Mouse (Mus musculus) adrenal gland, postnatal 36 days (tissue): ENCODE results near the gene Olfr168. TPM values are rescaled to one million over a fixed set of nuclear protein-coding genes. Genes with fewer than 3 reads are reported as not detected.
"Not testable (repeated sequence)": the region's sequence is repeated elsewhere in the genome, so short reads cannot be mapped to it uniquely, and the experiment has no call there.

Experiments
- DNase-seq, 2 experiments: peaks; one replicate each; pipeline ENCODE4 v3.0.0; 2021; ENCODE audit warnings: mixed read lengths in 1 of 2
- long read RNA-seq, 2 experiments: library from polyadenylated mRNA; stranded (forward); transcript quantifications; one replicate each; pipeline ENCODE4 v2.0.0; 2021; ENCODE audit warnings: borderline sequencing depth in 2 of 2
- total RNA-seq, 2 experiments: library from RNA; stranded (reverse); gene quantifications; 2 replicates each; pipeline ENCODE4 v1.2.3; 2021

Olfr168 gene
- total RNA-seq, result not detected
- long read RNA-seq, experiment 1, result 0 reads
- long read RNA-seq, experiment 2, result 0 reads

DNA sequence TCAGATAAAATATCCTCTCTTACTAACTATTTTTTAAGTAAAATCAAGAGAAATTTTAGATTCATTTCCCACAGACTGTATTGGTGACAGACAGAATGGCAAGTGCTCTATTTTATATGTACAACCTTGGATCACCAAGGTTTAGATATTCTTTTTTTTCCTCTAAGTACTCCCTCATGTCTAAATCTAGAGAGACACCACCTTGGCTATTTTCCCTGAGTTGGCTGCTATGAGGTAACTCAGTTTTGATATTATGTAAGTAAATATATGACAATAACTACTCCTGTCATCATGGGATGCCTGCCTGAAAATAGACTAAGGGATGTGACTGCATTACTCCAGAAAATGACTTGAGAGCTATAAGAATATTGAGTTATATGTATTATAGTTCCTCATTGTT, at the start of gene Olfr168:
TSS of gene Olfr168 (minus strand) at position 101 of the 400 bp plus-strand sequence.
- DNase-seq, result no peak

DNA sequence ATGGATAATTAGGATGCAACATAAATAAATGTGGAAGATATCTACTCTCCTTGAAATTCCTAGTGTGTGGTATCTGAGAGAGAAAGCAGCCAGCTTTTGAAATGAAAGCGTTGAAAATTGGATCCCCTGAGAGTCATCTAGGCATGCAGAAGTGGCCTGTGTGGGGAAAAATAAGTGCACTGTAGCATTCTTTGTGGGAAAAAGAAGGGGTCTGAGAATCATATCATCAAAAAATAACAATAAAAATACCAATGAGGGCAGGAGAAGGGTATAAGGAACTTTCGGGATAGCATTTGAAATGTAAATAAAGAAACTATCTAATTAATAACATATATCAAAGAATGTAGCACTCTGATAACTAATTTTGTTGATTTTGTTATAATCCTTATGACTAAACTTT, 36.4 kb upstream of the Olfr168 start, which contains the start of gene Olfr169:
TSS of gene Olfr169 (minus strand) at position 101 of the 400 bp plus-strand sequence.
- DNase-seq, result not testable (repeated sequence)

DNA sequence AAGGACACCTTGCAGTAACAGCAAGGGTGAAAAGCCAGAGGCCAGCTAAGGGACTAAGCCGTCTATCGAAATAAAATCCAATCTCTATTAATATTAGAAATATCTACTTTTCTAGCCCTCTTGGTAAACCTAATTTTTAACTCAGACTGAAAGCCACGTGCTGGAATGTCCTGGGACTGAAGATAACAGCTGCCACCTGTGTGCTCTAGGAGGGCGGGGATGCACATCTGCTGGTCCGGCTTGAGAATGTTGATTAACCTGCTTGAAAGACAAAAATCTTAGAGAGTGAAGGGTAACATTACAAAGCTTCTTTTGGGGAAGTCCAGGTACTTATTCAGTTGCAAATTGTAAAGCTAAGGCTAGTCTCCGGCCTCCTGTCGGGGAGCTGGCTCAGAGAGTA, 18.1 kb upstream of the Olfr168 start:
- not testable (repeated sequence) for DNase-seq

DNA sequence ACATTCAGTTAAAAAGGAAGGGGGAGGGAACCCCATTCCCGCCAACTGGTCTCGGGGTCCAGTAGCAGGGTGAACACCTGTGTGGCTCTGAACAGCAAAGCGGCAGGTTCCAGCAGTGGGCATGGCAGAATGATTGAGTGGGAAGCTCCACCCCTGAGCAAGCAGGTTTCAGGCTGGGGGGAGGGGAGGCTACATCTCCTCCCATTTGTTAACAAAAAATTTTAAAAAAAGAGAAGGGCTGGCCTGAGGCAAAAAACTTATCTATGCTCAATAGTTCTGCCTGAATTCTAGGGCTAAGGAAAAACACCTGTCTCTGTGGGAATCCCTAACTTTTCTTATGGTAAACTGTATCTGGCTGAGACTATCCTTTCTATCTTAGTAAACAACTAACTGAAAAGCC, 16.9 kb upstream of the Olfr168 start:
- not testable (repeated sequence) for DNase-seq

DNA sequence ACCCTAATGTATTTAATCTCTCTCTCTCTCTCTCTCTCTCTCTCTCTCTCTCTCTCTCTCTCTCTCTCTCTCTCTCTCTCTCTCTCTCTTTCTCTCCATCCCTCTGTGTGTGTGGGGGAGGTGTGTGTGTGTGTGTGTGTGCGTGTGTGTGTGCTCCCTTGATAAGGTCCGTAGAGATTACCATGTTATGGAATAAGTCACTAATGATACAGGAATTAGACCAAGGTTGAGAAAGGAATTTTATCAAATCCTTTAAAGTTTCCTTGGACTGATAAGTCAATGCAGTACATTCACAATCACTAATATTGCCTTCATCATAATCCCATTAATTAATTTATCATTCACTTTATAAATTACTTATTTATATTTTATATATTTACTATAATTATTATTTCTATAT, 13.2 kb downstream of the Olfr168 start, which contains the start of gene Olfr167:
TSS of gene Olfr167 (minus strand) at position 101 of the 400 bp plus-strand sequence.
- no peak for DNase-seq

DNA sequence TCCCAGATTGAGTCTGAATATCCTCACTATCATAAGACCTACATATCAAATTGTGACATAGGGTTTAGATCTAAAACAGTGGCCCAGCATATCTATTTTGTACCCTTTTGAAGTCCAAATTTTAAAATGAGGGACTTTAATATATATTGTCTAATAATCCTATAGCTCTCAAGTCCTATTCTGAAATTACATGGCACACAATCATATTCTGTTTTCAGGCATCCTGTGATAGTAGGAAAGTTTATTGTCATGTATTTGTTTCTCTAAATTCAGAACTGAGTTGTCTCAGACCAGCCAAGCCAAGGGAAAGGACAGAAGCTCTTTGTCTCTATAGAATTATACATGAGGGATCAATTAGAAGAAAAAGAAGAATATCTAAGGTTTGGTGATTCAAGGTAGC, 52.0 kb downstream of the Olfr168 start, which contains the start of gene Olfr166:
TSS of gene Olfr166 (plus strand) at position 301 of the 400 bp plus-strand sequence.
- no peak for DNase-seq

Other genes starting within 250 kb of the Olfr168 start
- gene Olfr164, start 221.5 kb downstream of the Olfr168 start, total RNA-seq, result not detected
- not detected for gene Olfr165, start 112.4 kb downstream of the Olfr168 start, total RNA-seq
- not detected for gene Olfr166, start 51.9 kb downstream of the Olfr168 start, total RNA-seq
- gene Olfr167, start 13.3 kb downstream of the Olfr168 start, total RNA-seq, result not detected
- not detected for gene Olfr169, start 36.3 kb upstream of the Olfr168 start, total RNA-seq
- not detected for gene Olfr170, start 76.3 kb upstream of the Olfr168 start, total RNA-seq
- not detected for gene Olfr171, start 94.4 kb upstream of the Olfr168 start, total RNA-seq
- gene Lamp3, start 170.8 kb upstream of the Olfr168 start, total RNA-seq, result under 1 TPM in 1 of 2 experiments, not detected in 1; 0.10 TPM
- under 1 TPM; 0.17 to 0.30 TPM for gene B3gnt5, start 224.7 kb upstream of the Olfr168 start, total RNA-seq